Mouse (Mus musculus) lung, adult 2 months (tissue): ENCODE results near the gene Atp5j2. TPM values are rescaled to one million over a fixed set of nuclear protein-coding genes. Genes with fewer than 3 reads are reported as not detected.

Experiments
- DNase-seq: peaks from one replicate; pipeline ENCODE4 v3.0.0; 2022
- H3K4me1 ChIP-seq: fragments of 200-500 bp; 2 replicates; pipeline ENCODE4 v1.6.1; 2011; ENCODE audit warnings: low read length; ENCODE audit not compliant: control insufficient read depth, insufficient read depth
- H3K4me3 ChIP-seq: fragments of 200-500 bp; replicated peaks from 2 replicates; pipeline ENCODE3; 2011; ENCODE audit warnings: low read depth, mild to moderate bottlenecking, control low read depth, low read length; ENCODE audit errors: extremely low read depth
- CTCF ChIP-seq: fragments of 200-500 bp; IDR thresholded peaks from 2 replicates; pipeline ENCODE4 v1.5.1; 2011; ENCODE audit warnings: mild to moderate bottlenecking, low read length, control low read depth; ENCODE audit not compliant: insufficient read depth
- POLR2A ChIP-seq: fragments of 200-500 bp; IDR thresholded peaks from 2 replicates; pipeline ENCODE4 v1.6.1; 2011; ENCODE audit warnings: low read depth, mild to moderate bottlenecking, control low read depth, low read length, borderline replicate concordance; ENCODE audit errors: extremely low read depth
- WGBS: fragments of 180-500 bp; shearing (Covaris S2); methylation state at CpG from one replicate; pipeline ENCODE4 v1.1.7; 2018; 5-methylcytosine and 5-hydroxymethylcytosine counted together
- polyA plus RNA-seq: library from polyadenylated mRNA; depleted of rRNA; stranded (reverse); fragments of >200 nt; gene quantifications from 2 replicates; pipeline ENCODE4 v1.2.3, GENCODE M21; 2012

Atp5j2 gene
- polyA plus RNA-seq, 1 experiment = 107 TPM

DNA sequence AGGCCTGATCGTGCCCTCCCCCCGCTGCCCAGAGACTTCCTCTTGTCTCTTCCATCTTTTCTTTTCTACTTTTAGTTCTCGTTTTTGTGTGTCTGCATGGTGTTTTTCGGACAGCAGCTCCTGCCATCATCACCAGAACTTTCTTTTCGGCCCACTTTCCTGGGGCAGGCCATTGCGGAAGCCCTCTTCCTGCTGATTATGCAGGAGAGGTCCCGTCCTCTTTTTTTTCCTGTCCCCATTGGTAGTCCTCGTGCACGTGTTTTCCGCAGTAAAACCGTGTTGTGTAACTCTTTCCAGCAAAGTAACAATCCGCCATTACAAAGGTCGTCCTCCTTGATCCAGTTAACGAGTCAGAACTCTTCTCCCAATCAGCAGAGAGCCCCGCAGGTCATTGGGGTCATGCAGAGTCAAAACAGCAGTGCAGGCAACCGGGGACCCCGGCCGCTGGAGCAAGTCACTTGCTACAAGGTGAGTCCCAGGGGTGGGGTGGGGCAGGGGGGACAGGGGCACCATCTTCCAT, 13.3 kb downstream of the Atp5j2 start:
- WGBS = 82% methylated on average over 18 of the region's 18 CpGs
- Histone ChIP-seq H3K4me3 (no peak overlapping the region), H3K4me1 (no peaks in the 10 kb centered on the region)
- no peak for DNase-seq
- TF ChIP-seq POLR2A (no peak), CTCF (no peak)

- TF ChIP-seq POLR2A (no peak), CTCF (no peak)
- peaks cover 3% of the 10 kb centered on the region; the same call in 1 of the 2 replicates for H3K4me1 ChIP-seq
- DNase-seq = no peak
- H3K4me3 ChIP-seq = peak overlapping the region; percentile 91
- 0% methylated on average over 27 of the region's 28 CpGs for WGBS
These were observed 24.6 kb downstream of the Atp5j2 start for GRCm38 (mm10) chr5:145167306-145167661.

GRCm38 (mm10) chr5:145166536-145167305, 25.1 kb downstream of the Atp5j2 start, which contains the start of the genes Ptcd1 and Cpsf4:
Gene Ptcd1 (minus strand): TSS chr5:145167108.
Gene Cpsf4 (plus strand): TSS chr5:145167213.
- TF ChIP-seq CTCF = no peak
- peak; percentile 91; the same call in 1 of the 2 replicates for TF ChIP-seq POLR2A
- Histone ChIP-seq H3K4me3 (peak within 1 kb of the TSS; percentile 91), H3K4me1 (peaks cover 3% of the 10 kb centered on the region; the same call in 1 of the 2 replicates)
- DNase-seq = peak; percentile 96
- WGBS = 2% methylated on average over 51 of the region's 51 CpGs

DNA sequence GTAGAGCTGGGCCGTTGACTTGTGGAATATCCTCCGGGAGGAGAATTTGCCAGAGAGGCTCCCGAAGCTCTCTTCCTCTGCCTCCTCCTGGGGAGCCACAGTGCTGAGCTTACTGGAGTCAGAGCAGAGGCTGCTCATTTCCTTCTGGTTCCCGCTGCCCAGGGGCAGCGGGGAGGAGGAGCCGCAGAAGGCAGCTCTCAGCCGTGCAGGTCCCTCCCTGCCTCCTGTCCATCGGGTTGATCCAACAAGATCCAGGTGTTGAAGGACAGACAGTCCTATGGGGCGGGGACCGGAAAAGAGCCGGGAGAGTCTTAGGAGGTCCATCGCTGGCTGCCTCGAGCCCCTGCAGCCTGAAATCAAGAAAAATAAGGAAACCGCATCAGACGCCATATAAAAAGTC, 26.7 kb downstream of the Atp5j2 start:
- DNase-seq = no peak
- no peak for TF ChIP-seq POLR2A
- no peak for TF ChIP-seq CTCF
- H3K4me3 ChIP-seq = no peak overlapping the region
- H3K4me1 ChIP-seq = peaks cover 3% of the 10 kb centered on the region; the same call in 1 of the 2 replicates
- WGBS = 85% methylated on average over 15 of the region's 15 CpGs

DNA sequence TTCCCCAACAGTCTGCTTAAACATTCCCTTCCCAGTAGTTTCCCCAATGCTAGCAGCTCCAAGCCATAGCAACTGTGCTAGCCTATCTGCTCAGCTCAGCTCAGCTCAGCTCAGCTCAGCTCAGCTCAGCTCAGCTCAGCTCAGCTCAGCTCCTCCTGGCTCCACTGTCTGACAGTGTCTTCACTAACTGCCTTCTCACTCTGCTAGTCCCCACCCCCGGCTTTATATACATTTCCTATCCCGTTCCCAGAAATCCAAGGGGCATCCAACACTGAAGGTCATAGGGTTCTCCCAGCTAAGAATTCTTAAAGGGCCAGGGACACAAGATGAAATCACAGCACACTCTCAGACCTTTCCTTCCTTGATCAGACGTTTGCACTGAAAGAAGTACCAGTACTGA, 27.2 kb downstream of the Atp5j2 start:
- no peak overlapping the region for H3K4me3 ChIP-seq
- DNase-seq = no peak
- TF ChIP-seq POLR2A (no peak), CTCF (no peak)
- peaks cover 3% of the 10 kb centered on the region; the same call in 1 of the 2 replicates for H3K4me1 ChIP-seq
- 30% methylated on average over 3 of the region's 3 CpGs for WGBS

GRCm38 (mm10) chr5:145161361-145161760, 30.5 kb downstream of the Atp5j2 start:
- no peak overlapping the region for H3K4me3 ChIP-seq
- WGBS = 95% methylated on average over 14 of the region's 14 CpGs
- peaks cover 3% of the 10 kb centered on the region; the same call in 1 of the 2 replicates for H3K4me1 ChIP-seq
- no peak for DNase-seq
- TF ChIP-seq CTCF (no peak), POLR2A (no peak)

GRCm38 (mm10) chr5:145152690-145153089, 39.2 kb downstream of the Atp5j2 start:
- DNase-seq = no peak
- 93% methylated on average over 5 of the region's 5 CpGs for WGBS
- no peak overlapping the region for H3K4me3 ChIP-seq
- H3K4me1 ChIP-seq = no peaks in the 10 kb centered on the region
- TF ChIP-seq CTCF (no peak), POLR2A (no peak)

- DNase-seq = no peak
- Histone ChIP-seq H3K4me3 (no peak overlapping the region), H3K4me1 (no peaks in the 10 kb centered on the region)
- 87% methylated on average over 6 of the region's 6 CpGs for WGBS
- no peak for TF ChIP-seq POLR2A
These were observed 42.6 kb downstream of the Atp5j2 start for GRCm38 (mm10) chr5:145149294-145149693.

DNA sequence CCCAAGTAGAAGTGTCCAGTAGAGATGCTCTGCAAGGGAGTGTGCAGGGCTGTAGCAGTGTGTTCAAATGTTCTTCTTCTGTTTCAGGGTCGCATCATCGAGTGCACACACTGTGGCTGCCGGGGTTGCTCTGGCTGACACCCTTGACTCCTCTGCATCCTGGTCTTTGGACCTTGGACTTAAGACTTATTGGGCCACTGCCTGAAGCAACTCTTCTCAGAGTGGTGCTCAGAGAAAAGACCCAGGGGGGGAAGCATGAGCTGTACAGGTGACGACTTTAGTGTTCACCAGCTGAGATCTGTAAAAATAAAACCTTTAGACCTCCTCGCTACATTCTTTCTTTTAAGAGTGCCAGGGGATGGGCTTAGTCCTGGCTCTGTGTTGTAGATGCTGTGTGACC, 44.1 kb downstream of the Atp5j2 start:
- DNase-seq = no peak
- TF ChIP-seq POLR2A = no peak
- no peak for TF ChIP-seq CTCF
- Histone ChIP-seq H3K4me3 (no peak overlapping the region), H3K4me1 (no peaks in the 10 kb centered on the region)
- 91% methylated on average over 5 of the region's 5 CpGs for WGBS

DNA sequence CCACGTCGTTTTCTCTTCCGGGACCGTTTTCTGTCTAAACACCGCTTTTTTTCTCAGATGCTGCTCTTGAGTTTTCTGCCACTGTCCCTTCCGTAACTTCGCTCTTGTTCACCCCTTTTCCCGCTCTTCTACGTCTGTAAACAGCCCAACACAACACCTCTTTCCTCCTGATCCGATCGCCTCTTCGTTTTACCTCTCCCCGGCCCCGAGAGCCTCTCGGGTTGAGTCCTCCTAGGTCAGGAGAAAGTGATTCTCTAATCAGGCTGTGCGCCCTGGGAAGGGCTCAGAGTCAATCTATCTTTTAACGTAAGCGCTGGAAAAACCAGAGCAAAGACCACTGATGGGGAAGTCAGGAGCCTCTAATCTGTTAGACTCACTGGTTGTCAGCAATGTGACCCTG, 51.3 kb downstream of the Atp5j2 start:
- H3K4me3 ChIP-seq = peak overlapping the region; percentile 97
- under 1% methylated on average over 18 of the region's 18 CpGs for WGBS
- H3K4me1 ChIP-seq = peaks cover 2% of the 10 kb centered on the region; the same call in 1 of the 2 replicates
- no peak for DNase-seq
- TF ChIP-seq POLR2A (no peak), CTCF (no peak)
